Mouse (Mus musculus) macrophage (primary cell): Measurements from ENCODE around the gene Lztr1. TPM values are rescaled to one million over a fixed set of nuclear protein-coding genes. Genes with fewer than 3 reads are reported as not detected.
"Not testable (repeated sequence)": the region's sequence is repeated elsewhere in the genome, so short reads cannot be mapped to it uniquely, and the experiment has no call there.

Experiments used
- H3K27ac ChIP-seq: fragments of 350-480 bp; formaldehyde crosslinking; 2 replicates; pipeline ENCODE4 v1.9.0; 2021
- H3K36me3 ChIP-seq: fragments of 350-480 bp; formaldehyde crosslinking; 2 replicates; pipeline ENCODE4 v1.9.0; 2021; ENCODE audit errors: inconsistent target
- H3K4me3 ChIP-seq: fragments of 350-480 bp; formaldehyde crosslinking; 2 replicates; pipeline ENCODE4 v1.9.0; 2021; ENCODE audit errors: inconsistent target
- H3K79me2 ChIP-seq: fragments of 350-480 bp; formaldehyde crosslinking; 2 replicates; pipeline ENCODE4 v1.9.0; 2021; ENCODE audit errors: inconsistent target
- WGBS: methylation state at CpG from one replicate; pipeline ENCODE4 v1.1.7; 2026; ENCODE audit warnings: inconsistent platforms; ENCODE audit not compliant: missing documents; 5-methylcytosine and 5-hydroxymethylcytosine counted together
- polyA plus RNA-seq: library from polyadenylated mRNA; stranded (reverse); fragments of 250-400 nt; gene quantifications from 3 replicates; pipeline ENCODE4 v1.2.4, GENCODE M21; 2018; ENCODE audit warnings: inconsistent platforms

Lztr1 gene
- polyA plus RNA-seq, 1 experiment from 2014 or later: 23.8 TPM

DNA sequence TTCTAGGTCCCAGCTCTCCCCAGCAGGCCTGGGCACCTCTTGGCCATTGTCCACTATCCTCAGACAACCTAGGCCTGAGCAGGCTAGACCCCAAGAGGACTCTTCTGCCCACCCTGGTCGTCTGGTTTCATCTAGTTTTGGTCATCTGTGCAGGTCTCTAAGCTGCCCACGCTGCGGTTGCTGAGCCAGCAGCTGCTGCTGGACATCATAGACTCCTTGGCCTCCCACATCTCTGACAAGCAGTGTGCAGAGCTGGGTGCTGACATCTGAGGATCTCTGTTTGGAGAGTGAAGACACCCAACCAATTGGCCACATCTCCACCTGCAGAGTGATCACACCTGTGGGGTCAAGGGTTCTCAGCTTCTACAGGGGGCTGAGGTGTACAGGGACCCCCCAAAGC is 17.0 kb downstream of the Lztr1 start:
- Histone ChIP-seq H3K36me3 (peaks cover 74% of the 10 kb centered on the region), H3K27ac (no peak overlapping the region), H3K4me3 (no peak overlapping the region), H3K79me2 (peaks cover 21% of the 10 kb centered on the region)
- 85% methylated on average over 3 of the region's 3 CpGs for WGBS

DNA sequence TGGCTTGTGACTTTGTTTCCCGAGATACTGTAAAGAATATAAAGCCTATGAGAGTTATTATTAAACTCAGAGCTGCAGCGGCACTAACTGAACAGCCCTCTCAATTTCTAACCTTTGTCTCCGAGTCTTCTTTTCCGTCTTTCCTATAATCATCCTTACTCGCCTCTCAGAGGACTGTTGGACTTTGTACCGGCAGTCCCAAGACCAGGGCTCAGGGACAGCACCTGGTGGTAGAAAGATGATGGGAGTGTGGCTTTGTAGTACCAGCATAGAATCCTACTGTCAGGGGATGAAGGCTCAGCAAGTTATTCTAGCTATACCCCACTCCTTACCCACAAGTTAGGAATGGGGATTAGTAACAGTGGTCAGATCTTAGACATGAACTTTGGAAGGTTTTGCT is 17.7 kb downstream of the Lztr1 start:
- peaks cover 21% of the 10 kb centered on the region for H3K79me2 ChIP-seq
- peaks cover 67% of the 10 kb centered on the region for H3K36me3 ChIP-seq
- 94% methylated on average over 6 of the region's 6 CpGs for WGBS
- no peak overlapping the region for H3K27ac ChIP-seq
- no peak overlapping the region for H3K4me3 ChIP-seq

DNA sequence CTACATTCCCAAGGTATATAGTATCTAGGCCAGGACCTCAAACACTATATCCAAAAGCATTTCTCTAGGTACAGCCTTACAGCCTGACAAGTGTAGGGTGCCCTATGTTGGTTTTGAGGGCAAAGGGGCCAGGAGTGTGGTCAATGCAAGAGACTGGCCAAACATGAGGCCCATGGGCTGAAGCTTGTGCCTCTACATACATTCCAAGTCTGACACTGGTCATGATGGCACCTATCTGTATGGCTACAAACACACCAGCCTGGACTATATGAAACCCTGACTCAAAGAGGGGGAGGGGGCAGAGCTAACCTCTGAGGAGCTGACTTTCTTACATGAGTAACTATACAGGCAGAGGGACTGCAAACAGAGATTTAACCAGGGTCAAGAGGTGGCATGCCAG is 19.1 kb downstream of the Lztr1 start:
- Histone ChIP-seq H3K79me2 (peaks cover 21% of the 10 kb centered on the region), H3K4me3 (no peak overlapping the region), H3K36me3 (peaks cover 53% of the 10 kb centered on the region), H3K27ac (no peak overlapping the region)

DNA sequence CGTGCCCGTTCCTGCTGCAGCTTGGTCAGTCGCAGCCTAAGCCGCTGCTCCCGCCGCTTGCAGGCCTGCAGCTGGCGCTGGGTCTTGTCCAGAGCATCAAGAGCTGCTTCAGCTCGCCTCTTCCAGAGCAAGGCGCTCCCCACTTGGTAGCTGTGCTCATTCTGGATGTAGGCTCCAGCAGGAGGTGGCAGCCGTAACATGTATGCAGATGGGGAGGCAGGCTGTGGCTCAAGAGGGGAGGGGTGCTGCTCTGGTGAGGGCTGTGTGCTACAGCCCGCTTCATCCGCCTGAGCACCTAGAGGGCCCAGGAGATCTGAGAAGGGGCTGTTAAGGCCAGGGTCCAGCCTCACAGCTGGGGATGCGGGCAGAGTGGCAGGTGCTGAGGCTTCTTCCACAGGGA is 19.8 kb downstream of the Lztr1 start:
- H3K4me3 ChIP-seq: no peak overlapping the region
- peaks cover 47% of the 10 kb centered on the region for H3K36me3 ChIP-seq
- 90% methylated on average over 13 of the region's 13 CpGs for WGBS
- no peak overlapping the region for H3K27ac ChIP-seq
- H3K79me2 ChIP-seq: peaks cover 21% of the 10 kb centered on the region

DNA sequence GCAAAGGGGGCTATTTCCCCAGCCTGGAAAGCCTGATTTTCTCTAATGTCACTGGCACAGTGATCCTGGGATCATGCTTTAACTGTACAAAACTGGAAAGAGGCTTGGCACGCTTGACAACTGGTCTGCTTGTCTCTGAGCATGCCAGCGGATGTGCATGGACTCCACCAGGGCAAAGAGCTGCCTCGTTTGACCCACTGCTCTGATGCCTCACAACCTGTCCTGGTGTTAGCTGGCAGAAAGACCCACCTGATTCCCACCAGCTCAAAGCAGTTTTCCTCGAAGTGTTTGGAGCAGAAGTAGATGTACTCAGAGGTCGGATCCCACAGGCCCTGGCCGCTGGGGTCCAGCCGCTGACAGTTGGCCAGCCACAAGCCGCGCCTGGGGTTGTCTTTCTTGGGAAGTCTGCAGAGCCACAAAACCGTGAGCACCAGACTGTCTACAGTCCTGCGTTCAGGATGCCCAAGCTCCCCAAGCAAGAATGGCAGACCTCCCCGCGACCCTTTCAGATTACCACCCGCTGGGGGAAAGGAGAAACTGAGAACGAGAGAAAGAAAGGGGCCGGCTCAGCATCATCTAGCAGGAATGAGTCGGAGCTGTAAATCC is 21.6 kb downstream of the Lztr1 start:
- Histone ChIP-seq H3K36me3 (peaks cover 33% of the 10 kb centered on the region), H3K4me3 (peak overlapping the region; percentile 89), H3K79me2 (peaks cover 21% of the 10 kb centered on the region), H3K27ac (peak overlapping the region; percentile 64)
- 13% methylated on average over 16 of the region's 17 CpGs for WGBS

DNA sequence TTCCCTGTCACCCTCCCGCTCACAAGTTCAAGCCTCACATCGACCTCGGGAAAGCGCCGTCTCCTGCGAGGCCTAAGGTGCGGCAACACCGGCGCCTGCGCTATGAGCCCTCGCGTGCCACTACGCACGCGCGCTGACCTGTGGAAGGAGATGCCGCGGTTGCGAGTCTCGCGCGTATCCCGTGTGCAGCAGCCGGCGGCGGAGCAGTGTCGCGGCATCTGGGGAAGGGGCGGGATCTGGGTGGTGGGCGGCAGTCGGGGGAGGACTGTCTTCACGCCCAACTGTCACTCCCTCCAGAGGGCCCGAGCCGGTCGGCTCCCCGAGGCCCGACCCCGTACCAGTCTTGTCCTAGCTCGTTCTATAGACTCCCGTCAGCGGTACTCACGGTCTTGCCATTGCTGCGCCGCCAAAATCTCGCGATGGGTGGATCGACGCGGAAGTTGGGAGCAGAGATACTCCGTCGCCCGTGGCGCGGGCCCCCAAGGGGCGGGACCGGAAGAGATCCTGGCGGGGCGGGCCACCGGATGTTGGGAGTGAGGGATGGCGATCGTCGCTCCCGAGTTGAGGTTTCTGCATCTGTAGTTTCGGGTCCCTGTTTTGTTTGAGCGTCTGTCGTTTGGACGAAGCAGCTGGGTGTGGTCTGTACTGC is 22.3 kb downstream of the Lztr1 start, which contains the start of gene Thap7:
Gene Thap7 (minus strand): TSS at position 497 of the 649 bp plus-strand sequence.
- Histone ChIP-seq H3K79me2 (peaks cover 21% of the 10 kb centered on the region), H3K4me3 (peak within 1 kb of the TSS; percentile 89), H3K27ac (peak within 1 kb of the TSS; percentile 64), H3K36me3 (peaks cover 26% of the 10 kb centered on the region)
- 0% methylated on average over 67 of the region's 67 CpGs for WGBS

DNA sequence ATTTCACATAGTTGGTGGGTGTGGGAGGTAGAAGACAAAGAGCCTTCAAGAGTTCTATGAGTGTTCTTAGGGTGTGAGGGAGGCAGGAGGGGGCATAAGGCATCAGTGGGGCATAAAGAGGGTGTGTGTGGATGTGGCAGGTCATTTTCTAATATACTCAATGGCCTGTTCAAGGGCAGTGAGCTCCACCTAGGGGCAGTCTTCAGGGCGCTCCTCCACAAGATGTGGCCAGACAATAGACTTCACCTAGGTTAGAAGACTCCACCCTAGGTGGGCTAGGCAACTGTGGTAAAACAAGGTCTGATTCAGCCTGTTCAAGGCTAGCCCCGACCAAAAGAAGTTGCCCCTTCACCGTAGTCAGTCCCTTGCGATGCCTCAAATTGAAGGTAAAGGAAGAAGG is 23.8 kb downstream of the Lztr1 start:
- no peak overlapping the region for H3K27ac ChIP-seq
- H3K4me3 ChIP-seq: no peak overlapping the region
- H3K36me3 ChIP-seq: peaks cover 12% of the 10 kb centered on the region
- WGBS: 55% methylated on average over 4 of the region's 4 CpGs
- peaks cover 21% of the 10 kb centered on the region for H3K79me2 ChIP-seq

DNA sequence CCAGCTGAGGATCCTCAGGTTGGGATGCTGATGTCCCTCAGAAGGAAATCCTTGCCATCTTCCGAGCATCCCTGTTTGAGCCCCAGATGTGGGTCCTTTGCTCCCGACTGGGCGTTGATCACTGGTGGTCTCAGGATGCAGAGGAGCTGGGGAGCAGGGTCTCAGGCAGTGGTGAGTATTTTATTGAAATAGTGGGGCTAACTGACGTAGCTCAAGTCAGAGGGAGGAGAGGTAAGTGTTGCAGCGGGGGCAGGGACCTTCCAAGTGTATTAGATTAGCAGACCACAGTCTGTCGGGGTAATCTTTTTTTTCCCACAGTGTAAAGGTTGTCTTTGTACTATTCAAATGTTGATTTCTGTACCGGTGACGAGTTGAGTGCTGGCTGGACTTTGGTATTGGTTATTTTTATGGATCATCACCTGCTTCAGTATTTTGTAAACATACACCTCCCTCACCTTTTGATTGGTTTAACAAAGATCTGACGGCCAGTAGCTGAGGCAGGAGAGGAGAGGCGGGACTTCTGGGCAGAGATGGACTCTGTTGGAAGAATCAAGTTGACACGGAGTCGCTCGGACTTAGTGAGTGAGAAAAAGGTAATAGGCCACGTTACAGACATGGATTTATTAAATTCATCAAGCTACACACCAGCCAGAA is 24.3 kb downstream of the Lztr1 start:
- Histone ChIP-seq H3K36me3 (peaks cover 6% of the 10 kb centered on the region; the same call in 1 of the 2 replicates), H3K27ac (no peak overlapping the region), H3K4me3 (no peak overlapping the region), H3K79me2 (peaks cover 21% of the 10 kb centered on the region)
- 88% methylated on average over 14 of the region's 14 CpGs for WGBS

DNA sequence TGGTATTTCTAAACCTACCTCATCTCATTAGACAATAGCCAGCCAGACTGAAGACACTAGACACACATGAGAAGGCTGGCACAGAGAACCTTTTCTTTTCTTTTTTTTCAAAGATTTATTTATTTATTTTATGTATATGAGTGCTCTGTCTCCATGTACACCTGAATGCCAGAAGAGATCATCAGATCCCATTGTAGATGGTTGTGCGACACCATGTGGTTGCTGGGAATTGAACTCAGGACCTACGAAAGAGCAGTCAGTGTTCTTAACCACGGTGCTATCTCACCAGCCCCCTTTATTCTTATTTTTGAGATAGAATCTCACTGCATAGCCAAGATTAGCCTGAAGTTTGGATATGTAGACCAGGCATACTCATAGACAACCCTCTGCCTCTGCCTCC is 28.1 kb downstream of the Lztr1 start:
- Histone ChIP-seq H3K36me3 (no peaks in the 10 kb centered on the region), H3K27ac (no peak overlapping the region), H3K4me3 (no peak overlapping the region), H3K79me2 (no peaks in the 10 kb centered on the region)
- WGBS: 100% methylated on average over 2 of the region's 3 CpGs

DNA sequence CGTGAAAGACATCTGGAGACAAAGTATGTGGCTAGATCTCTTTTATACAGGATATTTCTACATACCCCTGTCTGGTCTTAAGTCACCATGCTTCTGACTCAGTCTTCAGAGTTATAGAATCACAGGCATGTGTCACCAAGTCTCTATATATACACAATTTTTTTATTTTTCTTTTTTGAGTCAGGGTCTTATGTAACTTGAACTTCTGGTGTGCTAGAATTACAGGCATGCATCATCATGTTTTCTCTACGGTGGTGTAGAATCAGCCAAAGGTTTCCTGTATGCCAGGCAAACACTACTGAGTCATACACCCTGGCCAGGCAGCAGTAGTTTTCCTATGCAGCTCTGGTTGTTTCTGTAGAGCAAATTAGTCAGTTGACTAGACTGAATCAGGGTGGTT is 34.1 kb downstream of the Lztr1 start:
- Histone ChIP-seq H3K27ac (no peak overlapping the region), H3K4me3 (no peak overlapping the region), H3K79me2 (no peaks in the 10 kb centered on the region), H3K36me3 (no peaks in the 10 kb centered on the region)
- WGBS: 28% methylated on average over 2 of the region's 2 CpGs

DNA sequence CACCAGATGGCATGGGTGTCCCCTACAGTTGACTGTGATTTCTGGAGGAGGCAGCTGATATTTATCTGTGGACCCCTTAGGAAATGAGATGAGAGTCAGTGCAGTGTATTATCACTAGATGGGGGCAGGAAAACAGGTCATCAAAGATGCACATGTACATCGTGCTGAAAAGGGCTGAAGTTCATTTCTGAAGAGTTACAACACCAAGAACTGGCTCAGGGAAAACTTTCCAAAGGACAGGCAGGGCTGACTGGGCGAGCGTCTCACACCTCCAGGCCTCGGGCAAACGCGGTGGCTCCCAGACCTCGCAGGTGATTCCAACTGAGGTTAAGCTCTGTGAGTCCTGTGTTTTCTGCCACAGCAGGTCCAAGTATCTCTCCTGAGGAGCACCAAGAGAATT is 44.3 kb downstream of the Lztr1 start:
- Histone ChIP-seq H3K79me2 (no peaks in the 10 kb centered on the region), H3K4me3 (no peak overlapping the region), H3K27ac (no peak overlapping the region), H3K36me3 (no peaks in the 10 kb centered on the region)
- WGBS: 95% methylated on average over 7 of the region's 7 CpGs

DNA sequence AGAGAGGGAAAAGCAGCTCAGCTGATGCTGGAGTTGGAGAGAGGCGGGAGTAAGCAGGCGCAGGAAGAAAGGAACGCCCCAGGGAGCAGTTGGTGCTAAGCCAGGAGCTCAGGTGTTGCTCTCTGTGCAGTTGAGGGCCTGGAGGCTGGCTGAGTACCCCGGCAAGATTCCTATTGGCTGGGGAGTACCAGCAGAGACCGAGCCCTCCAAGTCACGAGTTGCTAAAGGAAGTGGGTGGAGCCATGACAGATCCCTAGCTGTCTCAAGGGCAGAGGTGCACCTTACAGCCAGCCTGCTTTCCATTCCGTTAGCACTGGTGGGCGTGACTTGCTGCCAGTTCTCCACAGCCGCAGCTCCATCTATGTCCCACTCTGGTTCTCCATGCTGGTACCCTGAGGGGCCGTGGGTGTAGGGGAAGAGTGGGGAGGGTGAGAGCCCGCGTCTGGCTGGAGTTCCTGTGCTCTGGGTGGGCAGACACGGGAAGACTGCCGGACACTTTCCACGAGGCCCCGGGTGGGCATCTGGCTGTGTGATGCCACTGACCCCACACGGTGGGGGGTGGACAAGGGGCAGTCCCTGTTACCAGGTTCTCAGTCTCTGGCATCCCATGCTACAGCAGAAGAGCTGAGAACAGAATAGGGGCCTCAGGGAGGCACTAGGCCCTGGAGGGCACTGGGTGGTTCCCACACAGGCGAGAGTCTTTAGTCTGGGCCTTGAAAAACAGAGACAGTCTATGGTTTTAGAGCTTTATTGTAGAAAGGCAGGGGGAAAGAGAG is 45.6 kb downstream of the Lztr1 start:
- no peaks in the 10 kb centered on the region for H3K36me3 ChIP-seq
- WGBS: 12% methylated on average over 17 of the region's 18 CpGs
- H3K79me2 ChIP-seq: no peaks in the 10 kb centered on the region
- peak overlapping the region; percentile 19; the same call in 1 of the 2 replicates for H3K27ac ChIP-seq
- H3K4me3 ChIP-seq: peak overlapping the region; percentile 26

DNA sequence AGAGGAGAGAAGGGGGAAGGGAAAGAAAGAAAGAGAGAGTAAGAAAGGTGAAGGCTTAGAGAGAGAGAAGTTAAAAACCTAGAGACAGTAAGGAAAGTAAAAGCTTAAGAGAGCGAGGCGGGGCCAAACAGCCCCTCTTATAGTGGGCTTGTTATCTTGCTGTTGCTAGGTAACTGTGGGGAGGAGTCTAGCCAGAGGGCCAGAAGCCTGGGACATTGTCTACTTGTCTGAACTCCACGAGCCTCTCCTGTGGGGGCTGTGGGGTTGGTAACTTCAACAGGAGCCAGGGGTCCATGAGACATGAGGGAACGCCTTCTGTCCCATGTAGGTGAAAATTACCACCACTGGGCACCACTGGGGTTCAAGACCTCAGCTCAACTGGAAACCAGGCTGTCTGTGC is 46.2 kb downstream of the Lztr1 start:
- H3K4me3 ChIP-seq: peak overlapping the region; percentile 26; the same call in 1 of the 2 replicates
- not testable (repeated sequence) for H3K27ac ChIP-seq, H3K36me3 ChIP-seq, H3K79me2 ChIP-seq
- WGBS: 79% methylated on average over 4 of the region's 4 CpGs

DNA sequence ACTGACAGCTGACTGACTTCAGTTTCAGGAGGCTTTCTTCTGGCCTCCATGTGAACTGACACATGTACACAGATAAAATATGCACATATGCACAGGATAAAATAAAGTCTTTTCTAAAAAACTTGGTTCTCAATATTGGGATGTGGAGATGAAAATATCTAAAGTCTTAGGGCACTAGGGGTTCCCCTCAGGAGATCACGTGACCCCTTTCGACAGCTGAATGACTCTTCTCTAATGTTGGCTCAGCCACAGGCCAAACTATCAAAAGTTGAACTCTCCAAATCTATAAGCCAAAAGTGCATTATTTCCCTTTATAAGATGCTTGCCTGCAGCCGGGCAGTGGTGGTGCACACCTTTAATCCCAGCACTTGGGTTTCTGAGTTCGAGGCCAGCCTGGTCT is 47.7 kb downstream of the Lztr1 start:
- Histone ChIP-seq H3K4me3 (no peak overlapping the region), H3K79me2 (no peaks in the 10 kb centered on the region), H3K27ac (no peak overlapping the region), H3K36me3 (no peaks in the 10 kb centered on the region)
- 78% methylated on average over 4 of the region's 4 CpGs for WGBS

DNA sequence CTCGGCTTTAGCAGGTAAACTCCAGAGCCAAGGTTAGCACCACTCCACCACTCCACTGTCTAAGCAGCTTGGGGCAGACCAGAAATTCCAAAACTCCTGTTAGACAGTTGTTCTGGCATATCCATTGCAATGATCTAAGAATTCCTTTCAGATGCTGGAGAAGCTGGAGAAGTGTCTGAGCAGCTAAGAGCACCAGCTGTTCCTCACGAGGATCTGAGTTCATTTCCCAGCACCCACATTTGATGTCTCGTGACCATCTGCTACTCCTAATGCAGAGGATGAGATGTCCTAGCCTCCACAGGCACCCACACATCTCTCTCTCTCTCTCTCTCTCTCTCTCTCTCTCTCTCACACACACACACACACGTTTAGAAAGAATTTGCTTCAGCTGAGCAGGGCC is 48.4 kb downstream of the Lztr1 start:
- H3K79me2 ChIP-seq: no peaks in the 10 kb centered on the region
- H3K36me3 ChIP-seq: no peaks in the 10 kb centered on the region
- no peak overlapping the region for H3K27ac ChIP-seq
- no peak overlapping the region for H3K4me3 ChIP-seq
- 75% methylated on average over 4 of the region's 4 CpGs for WGBS
